Mouse (Mus musculus) retina, embryonic 14.5 days (tissue): ENCODE data around the gene Podxl2.

Source experiments
- DNase-seq: peaks from one replicate; pipeline ENCODE4 v3.0.0-alpha.2; 2015; ENCODE audit warnings: low spot score

Gene Podxl2

DNA sequence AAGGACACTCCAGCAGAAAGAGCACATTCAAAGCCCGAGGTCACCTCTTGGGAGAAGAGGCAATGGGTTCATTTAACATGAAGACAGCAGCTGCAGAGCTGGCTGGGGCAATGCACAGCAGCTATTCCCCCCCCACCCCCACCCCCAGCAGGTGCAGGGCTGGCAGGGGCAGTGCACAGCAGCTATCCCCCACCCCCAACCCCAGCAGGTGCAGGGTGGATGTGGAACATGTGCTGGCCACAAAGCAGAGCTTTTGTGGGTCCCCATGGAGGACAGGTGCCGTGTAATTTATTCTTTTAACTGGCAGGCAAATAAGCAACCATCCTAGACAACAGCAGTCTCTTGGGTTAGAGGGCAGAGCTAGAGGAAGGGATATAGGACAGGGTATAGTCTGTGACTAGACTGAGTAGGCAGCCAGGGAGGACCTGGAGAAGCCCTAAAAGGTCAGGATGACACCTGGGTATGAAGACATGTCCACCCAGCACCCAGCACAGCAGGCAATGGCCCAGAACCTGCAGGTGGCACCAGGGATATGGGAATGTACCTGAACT, 11.6 kb upstream of the Podxl2 start:
- no peak for DNase-seq

DNA sequence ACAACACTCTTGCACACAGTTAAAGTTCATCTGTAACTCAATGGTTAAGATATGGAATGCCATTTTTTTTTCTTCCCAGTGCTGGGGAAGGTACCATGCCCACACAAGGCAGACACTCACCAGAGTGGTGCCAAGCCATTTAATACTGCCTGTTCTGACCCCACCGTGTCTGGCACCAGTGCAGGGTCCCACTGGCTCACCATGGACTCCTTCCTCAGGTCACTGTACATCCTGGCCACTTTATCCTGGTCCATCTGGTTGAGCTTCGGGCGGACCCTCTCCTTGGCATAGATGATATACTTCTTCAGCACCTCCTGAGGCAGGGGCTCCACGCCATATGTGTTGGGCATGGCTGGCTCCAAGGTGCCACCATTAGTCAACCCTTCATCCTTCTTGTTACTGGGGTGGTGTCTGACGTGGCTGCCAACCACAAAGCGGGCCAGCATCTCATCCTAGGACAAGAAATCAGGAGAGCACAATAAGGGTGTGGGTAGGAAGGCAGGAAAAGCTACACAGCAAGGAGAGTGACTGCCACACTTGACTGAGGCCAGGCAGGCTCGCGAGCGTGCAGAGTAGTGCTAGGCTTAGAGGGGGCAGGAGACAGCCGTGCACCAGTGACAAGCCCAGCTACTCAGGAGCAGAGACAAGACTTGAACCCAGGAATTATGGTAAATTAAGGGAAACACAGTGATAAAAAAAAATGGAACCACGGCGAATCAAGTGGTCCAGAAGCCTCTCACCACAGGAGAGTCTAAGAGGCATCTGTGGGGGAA, 11.0 kb upstream of the Podxl2 start:
- DNase-seq = no peak

DNA sequence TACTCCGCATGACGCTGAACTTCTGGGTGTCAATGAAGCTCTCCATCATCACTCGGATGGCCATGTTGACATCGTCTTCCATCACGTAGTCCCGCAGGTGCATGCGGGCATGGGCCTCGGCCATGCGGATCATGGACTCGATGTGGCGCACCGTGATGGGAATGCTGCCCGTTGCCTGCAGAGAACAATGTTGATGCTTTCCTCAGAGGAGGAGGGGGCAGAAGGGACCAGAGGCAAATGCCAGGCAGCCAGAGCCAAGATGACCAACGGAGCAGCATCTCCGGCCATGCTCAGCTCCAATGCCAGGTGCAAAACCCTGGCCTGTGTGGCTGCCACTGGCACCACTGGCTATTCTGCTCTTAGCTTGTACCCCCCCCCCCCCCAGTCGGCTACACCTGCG, 9.8 kb upstream of the Podxl2 start:
- DNase-seq = no peak

DNA sequence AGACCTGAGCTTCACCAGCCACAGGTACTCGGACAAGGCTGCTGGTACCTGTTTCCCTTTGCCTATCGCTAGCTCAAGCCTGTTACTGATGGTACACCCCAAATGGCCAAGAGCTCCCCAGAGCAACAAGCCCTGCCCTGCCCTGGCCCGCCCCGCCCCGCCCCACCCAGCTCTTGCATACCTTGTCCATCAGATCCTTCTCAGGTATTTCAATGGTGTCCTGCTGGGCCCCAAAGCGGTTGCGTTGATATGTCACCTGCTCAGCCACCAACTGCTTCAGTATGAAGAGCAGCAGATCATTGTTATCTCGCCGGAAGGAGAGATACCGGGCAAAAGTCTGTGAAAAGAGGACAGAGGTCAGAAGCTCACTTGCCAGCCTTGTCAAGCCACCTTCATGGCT, 9.4 kb upstream of the Podxl2 start:
- no peak for DNase-seq

DNA sequence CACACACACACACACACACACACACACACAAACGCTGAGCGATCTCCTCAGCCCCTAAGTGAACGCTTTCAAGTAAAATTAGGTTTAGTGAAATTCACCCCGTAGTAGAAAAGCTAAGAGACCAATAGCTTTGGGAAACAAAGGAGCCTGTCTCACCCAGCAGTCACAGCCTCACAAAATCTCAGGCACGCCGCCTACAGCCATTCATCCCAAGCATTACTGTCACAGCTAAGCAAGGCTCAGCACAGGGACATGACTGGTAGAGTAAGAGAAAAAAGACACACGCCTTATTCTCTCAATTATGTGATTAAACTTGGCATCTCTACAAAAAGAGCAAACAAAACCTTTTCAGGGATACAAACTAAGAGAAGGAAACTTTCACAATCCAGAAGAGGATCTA, 6.5 kb upstream of the Podxl2 start:
- no peak for DNase-seq

DNA sequence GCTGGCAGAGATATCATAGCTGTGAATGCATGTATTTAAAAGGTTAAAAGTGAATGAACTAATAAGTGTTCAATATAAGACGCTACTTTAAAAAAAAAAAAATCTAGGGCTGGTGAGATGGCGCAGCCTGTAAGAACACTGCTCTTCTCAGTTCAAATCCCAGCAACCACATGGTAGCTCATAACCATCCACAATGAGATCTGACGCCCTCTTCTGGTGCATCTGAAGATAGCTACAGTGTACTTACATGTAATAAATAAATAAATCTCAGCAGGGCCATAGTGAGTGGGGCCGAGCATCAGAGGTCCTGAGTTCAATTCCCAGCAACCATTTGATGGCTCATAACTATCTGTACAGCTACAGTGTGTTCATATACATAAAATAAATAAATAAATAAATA, 4.6 kb upstream of the Podxl2 start:
- no peak for DNase-seq

DNA sequence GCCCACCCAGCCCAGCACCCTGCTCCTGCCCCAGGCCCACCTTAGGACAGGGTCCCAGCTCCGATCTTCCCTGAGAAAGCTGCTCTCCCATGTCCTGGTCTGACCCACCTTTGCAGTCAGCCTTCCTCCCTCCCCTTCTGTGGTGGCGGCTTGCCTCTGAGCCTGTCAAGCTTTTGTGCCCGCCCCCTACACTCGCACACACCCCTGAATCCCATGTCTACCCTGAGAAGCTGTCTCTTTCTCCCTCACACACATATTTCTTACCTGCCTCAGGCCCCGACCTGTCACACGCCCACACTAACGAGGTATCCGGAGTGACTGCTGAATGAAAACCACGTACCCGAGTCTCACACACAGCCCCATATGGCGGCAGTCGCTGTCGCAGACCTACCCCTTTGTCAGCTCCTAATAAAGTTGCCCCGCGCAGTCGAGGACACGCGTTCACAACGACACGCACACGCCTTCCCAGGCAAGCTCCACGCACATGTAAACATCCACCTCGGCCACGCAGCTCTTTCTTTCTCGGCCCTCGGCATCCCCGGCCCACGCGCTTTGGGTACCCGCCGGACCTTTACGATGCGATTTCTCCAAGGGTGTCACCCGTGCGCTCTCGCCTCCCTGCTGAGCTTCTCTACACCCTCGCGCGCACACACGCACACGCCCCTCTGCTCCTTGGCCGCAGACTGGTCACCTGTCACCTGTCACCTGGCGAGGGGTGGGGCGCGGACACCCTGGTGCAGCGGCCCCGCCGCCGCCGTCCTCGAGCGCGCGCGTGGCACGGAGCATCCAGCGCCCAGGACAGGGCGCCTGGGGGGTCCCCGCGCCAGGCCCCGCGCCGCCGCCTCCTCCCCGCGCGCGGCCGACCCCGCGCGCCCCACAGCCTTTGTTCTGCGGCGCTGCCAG, 628 bp downstream of the Podxl2 start:
- DNase-seq = peak; percentile 46

DNA sequence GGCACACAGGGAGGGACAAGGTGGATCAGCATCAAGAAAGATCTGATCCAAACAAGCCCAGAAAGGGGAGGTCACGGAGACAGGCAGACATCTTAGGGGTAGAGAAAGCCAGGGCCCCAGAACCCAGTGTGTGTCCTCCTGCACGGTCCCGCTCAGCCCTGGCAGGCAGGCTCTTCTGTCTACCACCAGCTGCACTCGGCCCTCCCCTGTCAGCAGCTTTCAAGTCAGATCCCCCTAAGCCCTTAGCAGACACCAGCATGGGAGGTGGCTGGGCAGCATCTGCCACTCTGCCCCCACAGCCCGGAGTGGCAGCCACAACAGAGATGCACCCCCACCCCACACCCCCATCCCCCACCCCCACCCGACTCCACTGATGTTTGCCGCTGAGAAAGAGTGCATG, 2.0 kb downstream of the Podxl2 start:
- DNase-seq = peak; percentile 44

DNA sequence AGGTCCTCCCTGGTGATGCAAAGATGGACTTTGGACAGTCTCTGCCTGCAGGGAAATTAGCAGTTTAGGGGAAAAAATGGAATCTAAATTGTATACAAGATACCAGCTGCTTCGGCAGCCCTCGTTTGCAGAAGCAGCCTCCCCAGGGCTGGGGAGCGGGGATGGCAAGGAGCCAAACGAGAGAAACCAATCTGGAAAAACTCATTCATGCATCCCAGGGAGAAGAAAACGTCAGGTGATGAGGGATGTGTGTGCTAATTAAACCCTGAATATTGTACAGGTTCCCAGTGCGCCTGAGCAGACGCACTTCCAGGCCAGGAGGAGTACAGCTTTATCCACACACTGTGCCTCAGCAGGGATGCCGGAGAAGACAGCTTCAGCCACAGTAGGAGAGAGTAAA, 3.3 kb downstream of the Podxl2 start:
- no peak for DNase-seq

DNA sequence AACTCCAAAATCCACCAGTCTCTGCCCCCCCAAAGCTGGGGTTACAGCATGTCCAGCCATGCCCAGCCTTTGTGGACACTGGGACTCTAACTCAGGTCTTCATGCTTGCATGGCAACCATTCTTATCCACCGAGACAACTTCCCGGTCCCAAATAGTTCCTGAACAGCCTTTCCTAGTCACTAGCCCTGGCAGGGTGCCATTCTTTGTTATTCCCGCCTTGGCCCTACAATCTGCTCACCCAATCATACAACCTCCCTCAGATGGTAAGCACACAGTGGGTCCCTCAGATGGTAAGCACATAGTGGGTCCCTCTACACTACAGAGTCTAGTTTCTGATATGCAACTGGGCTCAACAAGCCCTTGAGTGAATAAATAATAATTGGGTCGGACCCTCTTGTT, 4.2 kb downstream of the Podxl2 start:
- DNase-seq = no peak

DNA sequence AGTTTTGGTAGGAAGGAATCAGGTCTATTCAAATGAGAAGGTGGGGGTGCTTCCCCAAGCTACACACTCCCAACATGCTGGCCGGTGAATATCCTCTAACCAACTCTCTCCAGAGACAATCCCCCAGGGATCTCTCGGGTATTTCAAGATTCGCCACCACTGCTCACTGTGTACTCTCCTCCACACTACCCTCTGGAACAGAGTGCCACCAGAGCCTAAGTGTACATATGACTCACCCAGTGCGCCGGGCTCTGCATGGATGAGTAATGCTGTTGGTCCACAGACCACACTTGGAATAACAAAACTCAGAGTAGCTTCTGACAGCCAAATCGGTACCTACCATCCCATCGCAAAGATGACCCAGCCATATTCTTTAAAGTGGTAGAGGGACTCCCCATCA, 5.4 kb downstream of the Podxl2 start:
- no peak for DNase-seq

DNA sequence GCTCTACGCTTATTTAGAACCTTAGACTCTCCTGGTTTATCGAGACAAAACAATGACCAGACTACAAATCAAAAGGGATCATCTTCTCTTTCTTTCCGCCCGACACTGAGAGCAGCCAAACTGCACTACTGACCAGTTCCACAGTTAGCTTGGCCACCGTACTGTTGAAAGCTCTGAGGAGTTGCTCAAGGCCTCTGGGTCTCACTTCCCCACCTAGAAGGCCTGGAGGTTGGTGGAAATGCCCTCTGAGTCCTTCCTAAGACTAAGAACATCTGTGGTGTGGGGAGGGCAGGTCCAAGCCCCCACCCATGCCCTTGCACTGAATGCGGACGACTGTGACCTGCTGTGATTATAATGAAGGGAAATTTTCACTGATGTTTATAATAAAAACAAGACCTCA, 9.1 kb downstream of the Podxl2 start:
- DNase-seq = no peak

DNA sequence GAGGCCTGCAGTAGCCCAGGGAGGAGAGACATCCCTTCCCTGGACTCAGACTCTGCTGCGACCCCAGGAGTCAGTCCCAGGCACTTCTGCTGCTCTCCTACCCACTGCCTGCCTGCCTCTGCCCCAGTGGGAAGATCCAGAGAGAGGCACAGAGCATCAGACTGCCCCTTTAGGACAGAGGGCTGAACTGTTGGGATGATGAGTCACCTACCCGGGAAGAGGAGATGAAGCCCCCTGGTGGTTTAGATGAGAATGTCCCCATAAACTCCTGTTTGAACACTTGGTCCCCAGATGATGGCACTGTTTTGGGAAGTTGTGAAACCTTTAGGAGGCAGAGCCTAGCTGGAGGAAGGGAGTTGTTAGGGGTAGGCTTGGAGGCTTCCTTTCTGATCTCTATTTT, 13.9 kb downstream of the Podxl2 start:
- DNase-seq = peak; percentile 83

DNA sequence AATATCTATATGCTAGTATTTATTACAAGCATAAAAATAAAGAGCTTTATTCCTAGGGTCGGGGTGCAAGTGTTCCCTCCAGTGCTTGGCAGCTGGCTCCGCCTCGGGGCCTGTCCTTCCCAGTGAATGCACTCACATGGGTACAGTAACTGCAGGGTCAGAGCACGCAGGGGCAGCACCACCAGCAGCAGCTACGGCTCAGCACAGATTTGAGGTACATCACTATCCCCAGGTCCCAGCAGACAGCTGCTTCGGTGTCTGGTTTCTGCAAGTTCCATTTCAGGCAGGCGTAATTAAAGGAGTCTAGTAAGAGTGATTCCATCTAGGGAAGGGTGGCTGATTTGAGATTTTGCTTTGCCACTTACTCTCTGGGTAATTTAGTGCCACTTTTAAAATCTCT, 16.5 kb downstream of the Podxl2 start:
- DNase-seq = no peak

DNA sequence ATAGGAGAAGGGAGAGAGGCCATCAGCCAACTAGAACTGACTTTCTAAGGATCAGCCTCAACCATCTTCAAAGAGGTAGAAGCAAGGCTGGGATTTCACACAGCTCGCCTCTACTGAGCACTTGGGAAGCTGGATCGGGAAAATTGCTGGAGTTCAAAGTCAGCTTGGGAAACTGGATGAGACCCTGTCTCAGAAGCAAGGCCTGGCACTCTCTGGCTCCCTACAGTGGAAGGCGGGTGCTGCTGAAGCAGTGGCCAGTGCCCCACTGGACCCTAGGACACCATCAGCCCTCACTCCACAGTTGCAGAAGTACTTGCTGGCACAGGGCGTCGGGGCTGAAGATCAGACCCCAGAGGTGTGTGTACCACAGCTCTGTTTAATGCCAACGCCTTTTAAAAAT, 17.0 kb downstream of the Podxl2 start:
- no peak for DNase-seq

DNA sequence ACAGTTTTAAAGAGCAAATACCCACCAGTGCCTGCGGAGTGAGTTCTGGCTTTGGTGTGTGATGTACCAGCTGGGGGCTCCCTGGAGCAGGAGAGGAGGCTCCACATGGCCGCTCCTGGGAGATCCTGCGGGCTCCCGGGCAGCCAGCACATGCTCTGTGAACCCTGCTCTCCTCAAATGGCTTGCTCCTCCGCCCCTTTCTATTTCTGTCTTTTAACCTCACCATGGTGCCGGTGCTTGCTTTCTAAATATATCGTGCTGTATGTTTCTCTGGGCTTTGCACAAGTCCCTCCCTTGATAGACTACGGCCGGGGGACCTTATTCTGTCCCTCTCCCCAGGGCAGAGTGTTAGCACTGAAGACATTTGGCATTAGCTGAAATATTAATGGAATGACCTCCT, 17.6 kb downstream of the Podxl2 start:
- peak; percentile 68 for DNase-seq

DNA sequence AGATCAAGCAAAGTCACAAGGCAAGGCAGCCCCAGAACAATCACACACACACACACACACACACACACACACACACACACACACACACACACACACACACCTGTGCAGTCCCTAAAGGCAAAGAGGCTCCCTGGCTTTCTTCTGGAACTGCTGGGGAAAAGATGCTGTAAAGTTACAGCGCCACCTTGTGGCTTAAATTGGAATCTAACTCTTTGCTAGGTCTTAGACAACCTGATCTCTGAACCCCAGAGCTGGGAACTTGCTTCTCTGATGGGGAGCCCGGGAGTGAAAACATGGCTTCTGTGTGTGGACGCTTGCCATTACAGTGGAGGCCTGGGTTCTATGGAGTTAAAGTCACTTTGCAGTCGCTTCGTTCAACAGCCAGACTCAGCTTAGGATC, 19.2 kb downstream of the Podxl2 start:
- DNase-seq = peak; percentile 95

DNA sequence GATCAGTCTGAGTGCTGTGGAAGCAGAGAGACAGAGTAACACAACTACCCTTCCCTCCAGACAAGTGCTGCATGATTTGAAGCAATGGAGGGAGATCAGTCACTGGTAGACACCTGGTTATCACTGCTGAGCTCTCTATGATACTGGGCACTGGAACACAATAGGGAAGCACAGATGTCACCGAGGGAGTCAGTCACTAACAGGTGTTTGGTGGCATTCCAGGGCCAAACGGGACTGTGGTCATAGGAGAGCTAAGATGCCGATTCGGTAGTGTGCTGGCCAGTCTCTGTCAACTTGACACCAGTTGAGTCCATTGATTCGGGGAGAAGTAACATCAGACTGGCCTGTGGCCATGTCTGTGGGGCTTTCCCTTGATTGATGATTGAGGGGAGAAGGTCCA, 20.3 kb downstream of the Podxl2 start:
- DNase-seq = no peak

DNA sequence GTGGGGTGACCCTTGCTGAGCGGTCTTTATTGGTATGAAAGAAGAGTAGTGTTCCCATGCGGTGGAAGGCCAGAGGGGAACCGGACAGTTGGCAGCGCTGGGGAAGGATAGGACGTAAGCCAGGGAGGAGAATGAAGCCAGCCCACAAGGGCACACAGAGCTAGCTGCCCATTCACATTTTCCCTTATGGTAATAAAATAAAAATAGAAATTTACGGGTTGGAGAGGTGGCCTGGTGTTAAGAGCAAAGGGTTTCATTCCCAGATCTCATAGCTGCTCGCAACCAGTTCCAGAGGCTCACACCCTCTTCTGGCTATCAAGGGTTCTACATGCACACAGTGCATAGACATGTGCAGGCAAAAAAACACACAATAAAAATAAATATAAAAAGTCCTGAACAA, 24.8 kb downstream of the Podxl2 start:
- DNase-seq = no peak

DNA sequence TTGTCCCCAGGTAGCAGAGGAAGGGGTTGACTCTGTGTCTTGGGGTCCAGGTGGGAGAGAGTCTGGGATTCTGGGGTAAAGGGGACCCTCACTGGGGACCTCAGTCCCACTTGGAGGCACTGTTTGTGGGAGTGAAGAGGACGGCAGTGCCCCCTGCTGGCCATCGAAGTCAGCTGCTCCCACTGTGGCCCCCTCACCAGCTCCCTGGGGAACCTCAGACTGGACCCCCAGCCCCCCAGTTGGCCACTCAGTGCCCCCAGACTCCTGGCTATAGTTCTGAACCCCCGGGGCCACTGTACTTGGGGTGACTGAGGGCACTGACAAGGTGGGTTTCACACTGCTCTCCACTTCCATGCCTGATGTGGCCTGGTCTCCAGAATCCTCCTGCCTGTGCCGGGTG, 25.6 kb downstream of the Podxl2 start:
- DNase-seq = peak; percentile 39

DNA sequence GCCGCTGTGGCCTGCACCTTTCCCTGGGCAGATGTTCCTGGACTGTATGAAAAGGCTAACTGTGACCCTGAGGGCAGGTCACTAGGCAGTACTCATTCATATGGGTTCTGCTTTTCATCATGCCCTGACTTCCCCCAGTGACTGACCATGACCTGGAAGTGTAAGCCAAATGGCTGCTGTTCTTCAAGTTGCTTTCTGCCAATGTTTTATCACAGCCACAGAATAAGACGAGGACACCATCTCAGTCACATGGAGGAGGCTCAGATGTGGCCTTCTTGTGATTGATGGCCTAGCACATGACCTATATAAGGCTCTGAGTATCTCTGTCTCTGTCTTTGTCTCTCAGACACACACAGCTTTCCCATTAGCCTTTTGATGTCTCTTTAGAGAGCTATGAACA, 27.3 kb downstream of the Podxl2 start:
- DNase-seq = no peak

DNA sequence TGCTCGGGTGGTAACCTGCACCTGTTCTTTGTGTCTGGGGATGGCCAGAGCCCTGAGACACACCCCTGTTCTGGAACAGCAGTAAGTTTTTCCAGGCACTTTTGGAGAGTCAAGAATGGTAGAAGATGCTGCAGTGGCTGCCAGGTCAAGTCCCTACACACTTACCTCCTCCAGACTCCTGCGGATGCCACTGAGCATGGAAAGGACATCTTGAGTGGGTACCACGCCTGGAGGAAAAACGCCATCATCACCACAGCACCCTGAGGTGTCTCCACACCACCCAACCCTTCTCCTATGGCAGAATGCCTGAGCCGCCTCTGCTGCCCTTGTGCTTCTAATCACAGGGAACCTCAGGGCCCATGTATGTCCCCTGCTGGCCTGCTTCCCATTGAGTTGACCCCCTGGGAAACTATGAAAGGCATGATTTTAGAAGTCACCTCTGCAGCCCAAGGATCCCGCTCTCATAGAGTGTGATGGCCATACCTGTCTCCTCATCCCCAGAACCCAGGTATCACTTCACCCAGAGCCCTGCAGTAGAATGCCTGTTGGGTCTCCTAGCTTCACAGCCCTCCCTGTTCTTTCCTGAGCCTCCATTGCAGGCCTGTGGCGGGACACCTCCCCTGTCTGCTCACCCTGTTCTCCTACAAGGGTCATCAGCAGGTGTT, 29.8 kb downstream of the Podxl2 start:
- no peak for DNase-seq
